Mouse (Mus musculus) WW6 (cell line): ENCODE data around the gene Mertk.

Source experiments
- DNase-seq: peaks from one replicate; pipeline ENCODE4 v3.0.0-alpha.2; 2013; ENCODE audit warnings: low read depth, low spot score

Mertk gene

DNA sequence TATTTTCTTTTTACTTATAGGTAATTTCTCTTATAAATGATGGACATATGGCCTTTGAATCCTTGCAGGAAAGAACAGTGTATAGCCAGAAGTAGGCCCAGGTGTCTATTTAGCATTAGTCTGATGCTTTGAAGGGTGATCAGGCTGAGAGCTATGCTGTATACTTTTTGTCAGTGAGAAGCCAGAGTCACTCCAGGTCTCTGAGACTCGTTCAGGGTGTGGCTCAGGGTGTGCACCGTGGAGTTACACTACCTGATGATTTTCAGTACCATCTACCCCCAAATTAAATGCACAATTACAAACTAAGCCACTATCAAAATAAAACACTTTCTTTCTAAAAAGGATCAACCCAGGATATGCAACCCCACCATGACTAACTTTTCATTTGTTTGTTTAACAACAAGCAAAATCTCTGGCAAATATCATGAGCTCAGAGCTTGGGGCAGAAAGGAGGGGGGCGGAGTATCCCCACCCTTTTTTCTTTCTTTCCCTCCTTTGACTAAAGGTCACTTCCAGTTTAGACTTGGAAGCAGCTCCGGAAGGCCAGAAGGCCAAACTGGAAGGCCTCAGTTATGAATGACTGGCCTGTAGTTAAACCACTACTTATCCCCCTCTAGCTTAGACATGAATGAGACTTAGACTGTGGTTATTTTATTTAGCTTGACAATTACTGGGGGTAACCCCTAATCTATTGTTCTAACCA, 69.9 kb downstream of the Mertk start:
- DNase-seq: no peak

DNA sequence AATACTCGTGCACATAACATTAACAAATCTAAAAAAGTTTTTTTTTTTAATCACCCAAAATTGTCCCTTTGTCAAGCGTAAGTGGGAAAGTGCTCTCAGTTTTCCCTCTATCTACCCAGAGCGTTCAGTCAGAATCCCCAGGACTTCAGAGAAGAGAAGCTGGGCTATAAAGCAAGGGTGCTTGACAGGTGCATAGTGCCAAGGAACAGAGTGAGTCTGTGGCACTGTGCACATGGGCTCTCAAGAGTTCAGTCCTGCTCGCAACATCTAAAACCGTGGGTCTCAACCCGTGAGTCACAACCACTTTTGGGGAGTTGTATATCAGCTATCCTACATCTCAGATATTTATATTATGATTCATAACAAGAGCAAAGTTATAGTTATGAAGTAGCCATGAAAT, 71.8 kb downstream of the Mertk start:
- DNase-seq: no peak

DNA sequence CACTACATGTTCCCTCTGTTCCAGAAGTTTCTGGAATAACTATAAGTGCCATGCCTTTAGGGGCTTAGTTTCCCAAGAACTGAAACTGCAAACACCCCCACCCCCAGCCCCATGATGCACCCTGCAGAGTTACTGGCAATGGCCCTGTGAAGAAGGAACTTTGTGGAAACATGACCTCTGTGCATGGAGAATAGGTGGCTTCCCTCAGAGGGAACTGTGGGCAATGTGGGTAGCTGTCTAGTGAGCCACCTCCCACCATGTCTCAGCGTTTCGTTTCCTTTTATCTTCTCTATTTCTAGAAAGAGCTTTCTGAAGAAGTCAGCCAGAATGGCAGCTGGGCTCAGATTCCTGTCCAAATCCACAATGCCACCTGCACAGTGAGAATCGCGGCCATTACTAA, 72.3 kb downstream of the Mertk start:
- DNase-seq: no peak

DNA sequence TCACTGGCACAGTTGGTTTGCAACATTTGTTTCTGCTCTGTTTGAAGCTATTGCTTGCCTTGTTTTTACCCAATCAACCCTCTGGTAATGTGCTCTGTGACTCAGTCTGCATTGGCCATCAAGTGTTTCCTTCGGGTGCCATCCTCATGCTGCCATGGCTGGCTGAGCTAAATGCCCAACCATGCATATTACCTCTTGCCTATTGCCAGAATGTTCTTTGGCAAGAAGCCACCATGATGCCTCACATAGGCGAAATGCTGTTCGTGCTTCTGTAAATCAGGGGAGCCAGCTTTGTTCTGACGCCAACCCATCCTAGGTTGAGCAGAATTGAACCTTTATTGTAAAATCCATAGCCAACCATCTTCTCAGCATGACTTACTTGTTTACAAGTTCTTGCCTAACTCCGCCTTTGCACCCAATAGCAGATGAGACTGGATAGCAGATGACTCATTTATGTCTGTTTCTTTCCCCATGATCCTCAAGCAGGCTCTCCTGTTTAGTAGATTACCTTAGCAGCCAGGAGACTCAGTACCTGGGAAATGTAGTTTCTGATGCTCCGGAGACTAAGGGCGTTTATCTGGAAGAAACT, 73.1 kb downstream of the Mertk start:
- DNase-seq: no peak

DNA sequence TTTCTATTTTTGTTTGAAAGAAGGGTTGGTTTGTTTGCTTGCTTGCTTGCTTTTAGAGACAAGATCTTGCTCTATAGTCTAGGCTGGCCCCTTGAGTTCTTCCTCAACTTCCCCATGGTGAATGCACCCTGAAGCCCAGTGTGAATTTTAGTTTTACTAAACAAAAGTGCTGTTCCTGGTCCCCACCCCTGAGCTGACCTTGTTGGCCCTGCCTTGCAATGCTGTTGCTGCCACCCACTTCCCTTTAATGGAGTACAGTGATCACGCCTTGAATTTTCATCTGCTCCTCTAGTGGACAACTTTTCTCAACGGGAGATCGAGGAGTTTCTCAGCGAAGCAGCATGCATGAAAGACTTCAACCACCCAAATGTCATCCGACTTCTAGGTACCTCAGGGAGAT, 83.5 kb downstream of the Mertk start:
- no peak for DNase-seq

DNA sequence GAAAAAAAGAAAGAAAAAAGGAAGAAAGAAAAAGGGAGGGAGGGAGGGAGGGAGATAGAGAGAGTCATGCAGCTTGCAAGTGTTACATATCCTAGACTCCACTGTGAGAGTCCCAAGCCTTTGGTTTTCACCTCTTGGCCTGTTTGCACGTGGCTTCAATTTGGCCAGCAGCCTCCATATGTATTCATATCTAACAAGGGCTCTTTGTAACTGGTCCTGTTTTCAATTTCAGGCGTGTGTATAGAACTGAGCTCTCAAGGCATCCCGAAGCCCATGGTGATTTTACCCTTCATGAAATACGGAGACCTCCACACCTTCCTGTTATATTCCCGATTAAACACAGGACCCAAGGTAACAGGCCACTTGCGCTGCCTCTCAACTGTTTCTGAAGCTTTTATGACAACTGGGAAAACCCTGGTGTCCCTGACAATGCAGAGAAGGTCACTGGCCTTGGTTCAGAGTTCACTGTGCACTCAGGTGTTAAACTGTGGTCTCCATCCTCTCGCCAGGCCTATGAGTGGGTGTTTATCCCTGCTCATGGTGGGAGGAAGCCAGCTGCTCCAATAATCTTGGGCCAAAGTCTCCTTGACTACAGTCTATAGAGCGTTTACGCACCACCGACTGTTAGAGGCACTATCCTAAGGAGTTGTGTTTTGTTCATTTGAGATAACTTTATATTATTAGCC, 85.0 kb downstream of the Mertk start:
- no peak for DNase-seq

DNA sequence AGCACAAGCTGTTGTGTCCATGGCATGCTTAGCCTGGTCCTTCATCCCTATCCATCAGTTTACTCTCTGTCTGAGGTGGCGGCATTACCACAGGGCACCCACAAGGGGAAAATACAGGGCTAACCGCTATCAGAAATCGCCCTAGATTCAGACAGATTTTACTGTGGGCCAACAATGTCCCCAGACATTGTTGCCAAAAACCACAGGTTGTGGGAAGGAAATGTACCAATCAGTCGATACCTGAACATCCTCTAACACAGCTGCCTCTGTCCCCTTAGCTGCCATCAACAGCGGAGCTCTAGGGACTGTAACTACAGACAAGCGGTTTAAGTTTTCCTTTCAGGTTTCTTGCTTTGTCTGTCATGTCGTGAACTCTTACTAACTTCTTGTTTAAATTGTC, 86.1 kb downstream of the Mertk start:
- no peak for DNase-seq

DNA sequence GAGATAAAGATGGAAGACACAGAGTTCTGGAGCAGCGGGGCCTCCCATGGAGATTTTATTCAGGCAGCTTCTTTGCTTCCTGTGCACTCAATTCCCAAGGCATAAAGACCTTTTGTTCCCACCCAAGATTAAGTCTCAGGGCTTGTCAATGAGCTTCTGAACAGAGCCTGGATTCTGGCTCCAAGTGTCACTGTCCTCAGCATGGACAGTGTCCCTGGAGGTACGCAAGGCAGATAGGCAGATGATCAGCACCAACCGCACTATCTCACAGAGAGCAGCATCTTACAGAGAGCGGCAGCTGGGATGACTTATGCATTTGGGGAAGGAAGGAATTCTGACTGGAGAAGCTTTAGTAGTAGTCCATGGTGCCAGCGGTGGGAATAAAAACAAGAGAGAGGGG, 87.6 kb downstream of the Mertk start:
- no peak for DNase-seq

DNA sequence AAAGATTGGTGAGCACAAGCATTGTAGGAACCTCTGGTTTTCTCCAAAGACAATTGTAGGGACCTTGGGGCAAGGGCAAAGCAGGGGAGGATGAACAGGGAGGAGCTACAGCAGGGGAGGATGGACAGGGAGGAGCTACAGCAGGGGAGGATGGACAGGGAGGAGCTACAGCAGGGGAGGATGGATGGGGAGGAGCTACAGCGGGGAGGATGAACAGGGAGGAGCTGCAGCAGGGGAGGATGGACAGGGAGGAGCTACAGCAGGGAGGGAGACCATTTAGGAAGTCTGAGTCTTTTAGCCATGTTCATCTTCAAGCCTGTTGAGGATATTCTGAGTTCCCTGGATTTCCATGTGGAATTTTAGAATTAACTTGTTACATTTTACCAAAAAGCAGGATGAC, 88.0 kb downstream of the Mertk start:
- DNase-seq: no peak

DNA sequence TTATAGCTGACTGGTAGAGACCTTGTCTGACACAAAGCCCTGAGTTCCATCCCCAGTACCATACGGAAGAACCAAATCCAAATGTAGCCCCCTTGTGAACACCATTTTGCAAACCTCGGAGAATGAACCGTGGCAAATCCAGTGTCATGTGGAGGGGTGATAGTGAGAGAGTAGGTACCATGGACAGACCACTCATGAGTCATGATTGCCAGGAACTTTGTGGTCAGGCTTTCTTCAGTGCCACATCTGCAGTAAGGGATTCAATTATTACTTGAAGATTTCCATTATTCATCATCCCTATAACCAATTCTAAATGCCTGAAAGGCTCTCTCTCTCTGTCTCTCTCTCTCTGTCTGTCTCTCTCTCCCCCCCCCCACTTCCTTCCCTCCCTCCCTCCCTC, 89.0 kb downstream of the Mertk start:
- DNase-seq: no peak

DNA sequence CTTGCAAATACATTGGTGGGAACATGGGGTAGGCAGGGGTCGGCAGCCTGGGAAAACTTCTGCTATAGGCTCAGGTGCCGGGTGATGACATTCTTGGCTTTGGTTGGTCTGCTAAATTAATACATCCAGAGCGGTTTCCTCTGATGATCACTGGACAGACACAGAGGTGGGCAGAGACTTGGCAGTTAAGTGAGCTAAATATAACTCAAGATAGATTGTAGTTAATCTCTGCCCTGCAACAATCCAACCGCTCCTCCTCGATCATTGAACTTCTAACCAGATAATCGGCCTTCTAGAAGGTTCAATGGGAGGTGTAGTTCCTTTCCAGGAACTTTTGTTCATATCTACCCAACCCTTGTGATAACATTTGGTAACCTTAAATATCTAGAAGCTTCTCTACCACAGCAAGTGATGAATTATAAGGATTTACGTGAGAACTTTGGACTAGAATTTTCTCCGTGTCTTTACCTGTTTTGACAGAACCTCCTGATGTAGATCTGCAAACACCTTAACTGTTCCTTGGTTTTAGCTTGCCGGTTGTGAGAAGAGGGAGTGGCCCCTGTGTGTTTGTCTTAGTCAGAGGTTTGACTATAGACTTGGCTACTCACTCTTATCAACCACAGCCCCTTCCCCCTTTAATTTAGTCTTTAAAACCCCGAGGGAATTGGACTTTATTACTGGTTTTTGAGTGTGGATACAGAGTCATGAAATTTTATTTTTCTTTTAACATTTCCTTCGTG, 92.3 kb downstream of the Mertk start:
- DNase-seq: no peak

DNA sequence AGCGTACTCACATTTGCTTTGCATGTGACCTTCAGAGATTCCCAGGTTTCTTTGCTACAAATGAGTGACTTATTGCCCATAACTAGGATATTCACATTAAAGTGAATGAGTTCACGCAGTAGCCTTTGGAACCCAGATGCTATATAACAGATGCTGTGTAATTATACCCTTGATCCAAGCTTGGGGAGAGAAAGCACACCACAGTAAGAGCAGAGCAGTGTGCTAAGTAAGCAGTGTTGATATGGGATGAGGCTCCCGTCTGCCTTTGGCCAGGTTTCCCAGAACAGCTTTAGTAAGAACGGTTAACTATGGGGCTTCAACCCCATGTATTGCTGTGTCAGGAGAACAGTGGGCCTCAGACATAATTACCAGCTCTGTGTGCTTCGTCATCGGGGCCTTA, 95.2 kb downstream of the Mertk start:
- no peak for DNase-seq

DNA sequence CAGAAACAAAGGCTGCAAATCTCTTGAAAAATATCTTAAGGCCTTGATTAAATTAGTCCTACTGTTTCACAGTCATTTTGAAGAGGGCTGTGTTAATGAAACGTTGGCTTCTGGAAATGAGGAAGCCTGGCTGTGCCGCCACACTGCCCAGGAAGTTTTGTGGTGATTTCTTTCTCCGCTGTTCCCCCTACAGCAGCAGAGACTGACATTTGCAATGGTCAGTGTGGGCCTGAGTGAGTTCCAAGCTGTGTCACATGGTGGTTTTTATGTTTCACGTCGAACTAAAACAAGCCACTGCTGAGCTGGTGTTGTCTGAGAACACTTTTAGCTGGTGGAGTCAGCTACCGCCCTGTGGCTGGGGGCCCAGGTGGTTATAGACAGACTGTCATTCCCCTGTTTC, 97.7 kb downstream of the Mertk start:
- no peak for DNase-seq

DNA sequence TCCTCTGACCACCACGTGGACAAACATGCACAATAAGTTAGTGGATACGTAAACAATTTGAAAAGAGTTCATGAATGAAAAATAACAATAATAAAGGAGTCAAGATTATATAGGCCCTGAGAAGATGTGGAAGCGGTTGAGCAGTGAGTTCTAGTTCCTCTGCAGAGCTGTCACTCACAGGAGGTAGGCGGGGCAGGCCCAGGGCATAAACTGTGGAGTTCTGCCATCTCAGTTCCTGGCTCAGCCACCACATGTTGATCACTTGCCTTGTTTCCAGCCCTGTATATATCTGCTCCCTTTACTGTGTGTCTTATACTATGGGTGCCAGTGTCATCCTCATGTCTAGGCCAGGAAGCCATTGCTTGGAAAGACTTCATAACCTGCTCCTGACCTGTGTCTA, 104.7 kb downstream of the Mertk start:
- no peak for DNase-seq

DNA sequence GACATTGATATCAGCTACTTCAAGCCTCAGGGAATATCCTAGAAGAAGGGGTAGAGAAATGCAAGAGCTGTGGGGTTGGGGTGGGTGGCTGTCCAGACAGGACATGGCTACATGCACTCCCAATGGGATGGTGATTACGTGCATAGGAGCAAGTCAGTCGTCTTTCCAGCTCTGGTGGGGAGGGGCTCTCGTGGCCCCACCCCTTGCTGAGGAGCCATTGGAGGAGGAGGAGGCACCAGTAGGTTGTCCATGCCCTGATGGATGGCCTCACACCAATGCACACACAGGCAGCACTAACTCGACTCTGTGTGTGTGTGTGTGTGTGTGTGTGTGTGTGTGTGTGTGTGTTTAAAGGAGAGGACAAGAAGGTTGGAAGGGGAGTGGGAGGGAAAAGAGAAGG, 106.6 kb downstream of the Mertk start:
- no peak for DNase-seq

DNA sequence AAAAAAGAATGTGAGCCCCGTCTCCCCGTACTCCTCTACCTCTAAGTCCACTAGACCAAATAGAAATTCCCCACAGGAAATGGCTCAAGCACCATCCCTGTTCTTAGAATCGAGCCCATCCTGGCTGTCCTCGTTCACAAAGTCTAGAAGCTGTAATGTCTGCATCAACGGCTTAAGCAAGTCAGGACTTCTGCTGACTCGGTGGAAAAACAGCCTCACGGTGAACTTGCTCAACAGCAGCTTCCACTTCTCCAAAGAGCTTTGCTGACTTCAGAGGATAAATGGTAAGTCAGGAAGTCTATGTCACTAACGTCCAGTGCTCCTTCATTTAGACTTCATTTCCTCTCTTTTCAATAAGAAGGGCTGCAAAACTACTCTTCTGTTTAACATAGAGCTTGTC, 107.8 kb downstream of the Mertk start:
- no peak for DNase-seq

DNA sequence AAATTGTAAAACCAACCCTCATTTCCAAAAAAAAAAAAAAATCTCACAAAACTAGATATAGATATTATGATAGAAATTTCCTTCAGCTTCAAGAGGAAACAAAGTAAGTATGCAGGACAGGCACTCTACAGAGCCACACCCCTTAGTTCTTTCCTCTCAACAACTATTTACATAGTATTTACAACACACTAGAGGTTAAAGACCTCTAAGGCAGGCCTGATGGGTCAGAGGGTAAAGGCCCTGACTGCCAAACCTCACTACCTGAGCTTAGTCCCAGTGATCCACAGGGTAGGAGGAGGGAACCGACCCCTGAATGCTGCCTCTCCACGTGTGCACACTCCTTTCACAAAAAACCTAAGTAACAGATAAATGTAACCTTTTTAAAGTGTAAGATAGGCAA, 114.0 kb downstream of the Mertk start:
- no peak for DNase-seq

DNA sequence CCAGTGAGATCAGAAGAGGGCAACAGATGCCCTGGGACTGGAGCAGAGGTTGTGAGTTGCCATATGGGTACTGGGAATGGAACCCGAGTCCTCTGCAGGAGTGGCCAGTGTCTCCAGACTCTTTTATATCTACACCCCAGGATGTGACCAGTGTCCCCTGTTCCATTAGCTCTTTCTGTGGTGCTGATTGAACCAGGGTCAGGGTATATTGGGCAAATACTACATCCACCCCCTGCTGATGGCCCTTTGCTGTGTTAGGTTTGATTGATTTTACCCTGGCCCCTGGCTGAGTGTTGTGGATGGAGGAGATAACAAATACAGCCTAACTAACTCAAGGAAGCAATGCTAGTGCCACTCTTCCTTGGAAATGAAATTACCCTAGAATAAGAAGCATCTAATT, 117.6 kb downstream of the Mertk start:
- DNase-seq: no peak

DNA sequence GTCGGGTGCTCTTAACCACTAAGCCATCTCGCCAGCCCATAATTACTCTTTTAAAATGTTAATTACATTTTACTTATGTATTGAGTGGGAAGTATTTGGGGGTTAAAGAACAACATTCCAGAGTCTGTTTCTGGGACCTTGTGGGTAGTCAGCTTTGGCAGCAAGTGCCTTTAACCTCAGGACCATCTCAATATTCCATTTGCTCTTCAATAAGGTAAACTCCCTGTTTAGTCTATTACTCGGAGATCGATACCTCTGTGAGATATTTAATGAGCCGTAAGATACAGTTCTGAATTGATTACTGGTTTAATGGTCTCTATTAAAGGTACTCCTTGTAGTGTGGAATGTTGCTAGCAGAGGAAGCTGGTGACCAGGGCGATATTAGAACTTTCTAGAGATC, 118.2 kb downstream of the Mertk start:
- DNase-seq: no peak

DNA sequence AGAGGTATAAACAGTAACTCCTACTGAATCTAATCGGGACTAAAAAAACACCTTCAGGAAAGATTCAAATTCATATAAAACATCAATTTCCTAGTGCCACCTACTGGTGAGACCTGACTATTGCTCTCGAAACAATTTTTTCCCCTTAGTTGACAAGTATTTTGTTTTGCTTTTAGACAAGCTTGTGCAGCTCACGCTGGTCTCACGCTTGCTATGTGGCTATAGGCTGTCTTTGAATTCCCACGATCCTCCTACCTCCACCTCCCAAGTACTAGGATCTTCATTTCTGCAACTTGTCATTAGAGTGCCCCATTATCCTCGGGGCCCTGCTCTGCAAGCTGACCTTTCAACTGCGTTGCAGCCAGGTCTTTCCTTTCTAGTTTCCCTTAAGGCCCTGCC, 118.6 kb downstream of the Mertk start:
- DNase-seq: peak; percentile 33

DNA sequence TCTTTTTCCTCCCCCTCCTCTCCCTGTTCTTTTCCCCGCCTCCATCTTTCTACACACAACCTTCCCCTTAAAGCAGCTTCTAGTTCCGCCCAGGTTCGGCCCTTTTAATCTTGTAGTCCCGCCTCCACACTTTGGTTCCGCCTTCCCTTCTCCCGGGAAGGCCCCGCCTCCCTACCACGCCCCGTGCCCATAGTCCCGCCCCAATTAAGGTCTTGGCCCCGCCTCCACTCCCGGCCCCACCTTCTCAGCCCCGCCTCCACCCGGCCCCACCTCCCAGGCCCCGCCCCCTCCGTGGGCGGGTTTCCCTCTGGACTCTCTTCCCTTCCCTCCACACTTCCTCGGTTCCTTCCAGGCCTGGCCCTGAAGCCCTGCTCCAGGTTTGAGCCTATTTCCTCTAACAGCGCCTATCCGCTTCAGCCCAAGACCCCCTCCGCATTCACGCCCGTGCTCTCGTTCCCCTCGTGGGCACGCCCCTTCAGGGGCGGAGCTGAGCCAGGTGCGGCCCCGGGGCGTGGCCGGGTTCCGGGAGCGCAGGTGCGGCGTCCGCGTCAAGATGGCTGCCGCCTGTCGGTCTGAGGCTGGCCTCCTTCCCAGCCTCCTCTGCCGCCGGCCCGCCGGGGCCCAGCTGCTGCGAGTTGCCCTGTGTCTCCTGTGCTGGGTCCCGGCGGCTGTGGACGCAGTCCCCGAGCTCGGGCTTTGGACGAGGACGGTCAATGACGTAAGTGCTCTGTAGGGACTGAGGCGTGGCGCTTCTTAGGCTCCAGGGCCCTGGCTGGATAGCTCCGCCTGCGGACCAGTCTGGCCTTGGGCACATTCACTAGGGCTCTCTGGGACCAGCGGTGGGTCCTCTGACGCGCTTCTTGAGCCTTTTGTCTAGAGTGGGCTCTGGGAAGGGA, 119.3 kb downstream of the Mertk start, which contains the start of gene Tmem87b:
Gene Tmem87b, plus strand, starts transcription at position 333 of the 896 bp plus-strand sequence.
- DNase-seq: peak; percentile 76
